Mouse (Mus musculus): ENCODE results near the gene Ece1. TPM values are rescaled to one million over a fixed set of nuclear protein-coding genes. Genes with fewer than 3 reads are reported as not detected.

The Ece1 gene
- 9.8 and 10.0 TPM in 2 replicates for polyA plus RNA-seq (2012; rRNA removed)

GRCm38 (mm10) chr4:137862019-137862418, at the start of gene Ece1:
Gene Ece1, plus strand, starts transcription at chr4:137862237.

GRCm38 (mm10) chr4:137992890-137993289, 130.9 kb downstream of the Ece1 start, which contains the start of gene Eif4g3:
Gene Eif4g3, plus strand, starts transcription at chr4:137993022.

Other genes with a start within 250 kb of the Ece1 start
- gene Rap1gap, start 197.5 kb upstream of the Ece1 start, polyA plus RNA-seq (2012; rRNA removed), result 172 TPM in 2 replicates
- 7.4 and 17.3 TPM in 2 replicates for gene Alpl, start 65.9 kb upstream of the Ece1 start, polyA plus RNA-seq (2012; rRNA removed)
- gene Eif4g3, start 130.8 kb downstream of the Ece1 start, polyA plus RNA-seq (2012; rRNA removed), result 140 and 146 TPM in 2 replicates